Mouse (Mus musculus): Measurements from ENCODE around the gene Arglu1.

Gene Arglu1

GRCm38 (mm10) chr8:8621236-8621917 is 68.9 kb downstream of the Arglu1 start:
- DNase-seq (ENCODE audit: low spot score in 2 of 2) = no peak

GRCm38 (mm10) chr8:8620536-8620935 is 69.8 kb downstream of the Arglu1 start:
- no peak for DNase-seq (ENCODE audit: low spot score in 2 of 2)

GRCm38 (mm10) chr8:8619221-8620194 is 70.8 kb downstream of the Arglu1 start:
- no peak for DNase-seq (ENCODE audit: low spot score in 2 of 2)

Data from spleen, postnatal 36 days (tissue).